8 mouse cellular contexts compared by ENCODE assay signal in the genomic region with DNA sequence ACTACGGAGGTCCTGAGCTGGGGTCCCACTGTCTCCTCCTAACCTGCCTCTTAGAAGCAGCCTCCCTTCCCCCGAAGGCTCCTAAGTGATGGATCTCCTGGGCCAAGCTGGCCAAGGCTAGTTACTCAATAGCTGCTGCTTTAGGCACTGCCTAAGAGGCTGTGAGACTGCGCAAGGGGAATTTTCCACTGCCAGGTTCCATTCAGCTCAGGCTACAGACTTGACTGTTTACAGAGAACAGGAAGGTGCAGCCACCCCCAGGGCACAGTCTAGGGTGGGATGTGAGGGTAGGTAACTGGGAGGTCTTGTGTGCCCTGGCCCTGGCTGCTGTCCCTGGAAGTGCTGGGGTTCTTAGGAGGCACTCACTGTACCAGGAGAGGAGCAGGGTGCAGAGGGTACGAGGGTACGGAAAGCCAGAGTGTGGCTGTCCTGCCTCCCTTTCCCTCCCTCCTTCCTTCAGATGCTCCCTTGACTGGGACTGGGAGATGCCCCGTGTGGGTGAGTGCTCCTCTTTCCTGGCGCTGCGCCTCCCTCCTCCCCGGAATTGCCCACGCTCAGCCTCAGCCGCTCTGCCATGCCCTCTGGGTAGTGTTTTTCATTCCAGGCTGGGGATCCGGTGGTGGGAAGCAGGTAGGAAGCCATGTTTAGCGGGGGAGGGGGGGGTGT.
DNase-seq lines count a peak whose midpoint lies in the region; ATAC-seq lines count a peak whose summit lies in the region.

No protein-coding gene starts in this region.

- H3K36me3 ChIP-seq in hindbrain, embryonic 14.5 days (replicated peaks; ENCODE audit: control insufficient read depth, insufficient read depth), result no peaks in the 10 kb centered on the region
- no peaks in the 10 kb centered on the region for H3K36me3 ChIP-seq in midbrain, embryonic 15.5 days (replicated peaks)

- no peak overlapping the region for H3K9ac ChIP-seq in hindbrain, embryonic 14.5 days
- no peak overlapping the region for H3K9ac ChIP-seq in midbrain, embryonic 15.5 days

- H3K9me3 ChIP-seq in hindbrain, embryonic 14.5 days (ENCODE audit: control insufficient read depth, low read length), result no peaks in the 10 kb centered on the region
- H3K9me3 ChIP-seq in midbrain, embryonic 15.5 days, result no peaks in the 10 kb centered on the region

- peak; percentile 37; the same call in 1 of the 2 replicates for ATAC-seq in hindbrain, embryonic 14.5 days (ENCODE audit: low FRiP score)
- no peak for ATAC-seq in midbrain, embryonic 15.5 days (replicated peaks)

- H3K27ac ChIP-seq in hindbrain, embryonic 14.5 days, result no peak overlapping the region
- H3K27ac ChIP-seq in midbrain, embryonic 15.5 days, result no peak overlapping the region

- H3K4me2 ChIP-seq in hindbrain, embryonic 14.5 days (replicated peaks), result peak overlapping the region; percentile 8; the same call in 1 of the 2 replicates
- H3K4me2 ChIP-seq in midbrain, embryonic 15.5 days, result peak overlapping the region; percentile 1; the same call in 1 of the 2 replicates

- H3K4me3 ChIP-seq in hindbrain, embryonic 14.5 days (replicated peaks; ENCODE audit: low read length), result no peak overlapping the region
- H3K4me3 ChIP-seq in midbrain, embryonic 15.5 days, result no peak overlapping the region

- 29% methylated on average over 13 of the region's 13 CpGs for WGBS in hindbrain, embryonic 14.5 days
- 40% methylated on average over 13 of the region's 13 CpGs for WGBS in midbrain, embryonic 15.5 days

- H3K27me3 ChIP-seq in hindbrain, embryonic 14.5 days (ENCODE audit: control insufficient read depth, insufficient read depth, low read length), result no peaks in the 10 kb centered on the region
- H3K27me3 ChIP-seq in midbrain, embryonic 15.5 days (replicated peaks), result no peaks in the 10 kb centered on the region

- DNase-seq in embryo, embryonic 9.5 days (ENCODE audit: extremely low spot score), result peak; percentile 25
- DNase-seq in embryo, embryonic 10.5 days (ENCODE audit: low spot score), result no peak
- DNase-seq in adrenal gland, postnatal 14 days, result peak; percentile 84
- DNase-seq in frontal cortex, postnatal 36 days (ENCODE audit: low spot score in 2 of 2), result peak; percentile 26 to 31
- no peak for DNase-seq in hindbrain, embryonic 14.5 days (ENCODE audit: low spot score)
- DNase-seq in left cerebral cortex, adult 11 months (ENCODE audit: low spot score), result peak; percentile 17
- DNase-seq in natural killer cell, adult 2 months (ENCODE audit: low spot score in 2 of 2), result no peak

- no peaks in the 10 kb centered on the region for H3K4me1 ChIP-seq in hindbrain, embryonic 14.5 days (replicated peaks; ENCODE audit: control insufficient read depth, insufficient read depth, low read length)
- H3K4me1 ChIP-seq in midbrain, embryonic 15.5 days, result no peaks in the 10 kb centered on the region; the same call in 1 of the 2 replicates

Comparison
In these comparisons a context has a peak if more than half of its experiments do, and no peak if none do; other contexts are left out.
1. DNase-seq: peak in embryo, embryonic 9.5 days (single experiment), adrenal gland, postnatal 14 days (single experiment), frontal cortex, postnatal 36 days (2 of 2) and left cerebral cortex, adult 11 months (single experiment); none in embryo, embryonic 10.5 days (single experiment), hindbrain, embryonic 14.5 days (single experiment) and natural killer cell, adult 2 months (0 of 2).